Mouse (Mus musculus) limb, embryonic 15.5 days (tissue): ENCODE measurements around the gene Rasip1. TPM values are rescaled to one million over a fixed set of nuclear protein-coding genes. Genes with fewer than 3 reads are reported as not detected.
A peak's percentile ranks its signal among the peaks of the same experiment; 100 is the strongest.
"Not testable (repeated sequence)": the region's sequence is repeated elsewhere in the genome, so short reads cannot be mapped to it uniquely, and the experiment has no call there.

ENCODE experiments used
- ATAC-seq: fragments of 200-750 bp; cut with Nextera tagmentation; 2 replicates; pipeline ENCODE4 v1.8.0; 2017; ENCODE audit warnings: low read depth, moderate TSS enrichment; ENCODE audit not compliant: insufficient number of reproducible peaks, low FRiP score, low TSS enrichment
- H3K27ac ChIP-seq: fragments of 300-500 bp; sonication (generic); 2 replicates; pipeline ENCODE4 v1.5.1; 2015; ENCODE audit warnings: moderate library complexity, mild to moderate bottlenecking, inconsistent platforms
- H3K27me3 ChIP-seq: fragments of 300-500 bp; sonication (generic); 2 replicates; pipeline ENCODE4 v1.6.1; 2015; ENCODE audit warnings: inconsistent platforms
- H3K36me3 ChIP-seq: fragments of 300-500 bp; sonication (generic); 2 replicates; pipeline ENCODE4 v1.6.1; 2015; ENCODE audit warnings: inconsistent platforms
- H3K4me1 ChIP-seq: fragments of 300-500 bp; sonication (generic); 2 replicates; pipeline ENCODE4 v1.6.1; 2015; ENCODE audit warnings: inconsistent platforms
- H3K4me2 ChIP-seq: fragments of 300-500 bp; sonication (generic); 2 replicates; pipeline ENCODE4 v1.6.1; 2015; ENCODE audit warnings: mild to moderate bottlenecking, inconsistent platforms
- H3K4me3 ChIP-seq: fragments of 300-500 bp; sonication (generic); 2 replicates; pipeline ENCODE4 v1.5.1; 2015; ENCODE audit warnings: mild to moderate bottlenecking, inconsistent platforms
- H3K9ac ChIP-seq: fragments of 300-500 bp; sonication (generic); 2 replicates; pipeline ENCODE4 v1.6.1; 2015; ENCODE audit warnings: inconsistent platforms
- H3K9me3 ChIP-seq: fragments of 300-500 bp; sonication (generic); 2 replicates; pipeline ENCODE4 v1.6.1; 2016; ENCODE audit warnings: inconsistent platforms
- WGBS: fragments of 180-500 bp; shearing (Covaris S2); methylation state at CpG from one replicate; pipeline ENCODE4 v1.1.7; 2015; 5-methylcytosine and 5-hydroxymethylcytosine counted together
- polyA plus RNA-seq: library from polyadenylated mRNA; unstranded; fragments of >200 nt; fragmentation: Nextera tagmentation; extraction: Ambion mirVana; gene quantifications from 2 replicates; pipeline ENCODE4 v1.2.1, GENCODE M21; 2015

Gene Rasip1
- polyA plus RNA-seq, 1 experiment from 2014 or later, result 12.0 TPM

GRCm38 (mm10) chr7:45650484-45650883 lies 23.2 kb downstream of the Rasip1 start:
- H3K4me2 ChIP-seq, H3K9ac ChIP-seq, H3K4me1 ChIP-seq, H3K36me3 ChIP-seq, H3K27ac ChIP-seq, H3K9me3 ChIP-seq, H3K27me3 ChIP-seq, ATAC-seq, H3K4me3 ChIP-seq: not testable (repeated sequence)
- 93% methylated on average over 20 of the region's 20 CpGs for WGBS

DNA sequence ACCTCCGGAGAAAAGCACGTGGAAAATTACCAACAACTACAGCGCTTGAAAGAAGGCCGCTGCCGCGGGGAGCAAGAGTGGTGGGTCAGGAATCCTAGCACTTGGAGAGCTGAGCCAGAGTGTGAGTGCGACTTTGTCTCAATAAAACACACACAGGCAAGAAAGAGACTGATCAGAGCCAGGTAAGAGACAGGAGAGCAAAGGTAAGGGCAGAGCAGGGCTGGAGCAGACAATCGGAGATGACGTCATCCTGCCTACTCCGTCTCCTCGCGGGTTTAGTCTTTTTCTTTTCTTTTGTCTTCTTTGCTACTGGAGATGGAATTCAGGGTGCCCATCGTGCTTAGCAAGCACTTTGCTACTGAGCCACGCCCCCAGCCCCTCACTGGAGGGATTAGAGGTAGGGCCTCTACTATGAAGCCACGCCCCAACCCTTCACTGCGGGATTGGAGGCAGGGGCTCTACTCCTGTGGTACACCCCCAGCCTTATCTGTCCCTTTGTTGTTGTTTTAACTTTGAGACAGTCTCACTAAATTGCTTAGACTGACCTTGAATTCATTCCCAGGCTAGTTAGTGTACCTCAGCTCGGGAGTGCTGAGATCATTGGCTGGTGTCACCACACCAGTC lies 27.2 kb downstream of the Rasip1 start:
- H3K9ac ChIP-seq, result no peak overlapping the region
- peak overlapping the region; percentile 15; the same call in 1 of the 2 replicates for H3K4me2 ChIP-seq
- no peak for ATAC-seq

GRCm38 (mm10) chr7:45660746-45661478 lies 33.6 kb downstream of the Rasip1 start:
- Histone ChIP-seq H3K4me2 (no peak overlapping the region), H3K4me1 (peaks cover 12% of the 10 kb centered on the region), H3K4me3 (no peak overlapping the region), H3K9ac (no peak overlapping the region), H3K9me3 (no peaks in the 10 kb centered on the region), H3K36me3 (no peaks in the 10 kb centered on the region), H3K27ac (0 out of 2 replicates have a peak overlapping the region, but pooled peaks have one; percentile 0), H3K27me3 (no peaks in the 10 kb centered on the region)
- ATAC-seq, result no peak
- WGBS, result 71% methylated on average over 11 of the region's 11 CpGs

More for the DNA sequence above, 27.2 kb downstream of the Rasip1 start:
- Histone ChIP-seq H3K9me3 (no peaks in the 10 kb centered on the region), H3K27me3 (no peaks in the 10 kb centered on the region), H3K4me3 (no peak overlapping the region), H3K36me3 (no peaks in the 10 kb centered on the region), H3K4me1 (peaks cover 12% of the 10 kb centered on the region), H3K27ac (peak overlapping the region; percentile 35)
- 34% methylated on average over 17 of the region's 17 CpGs for WGBS

GRCm38 (mm10) chr7:45661702-45662101 lies 34.4 kb downstream of the Rasip1 start:
- not testable (repeated sequence) for H3K9ac ChIP-seq, H3K9me3 ChIP-seq, H3K36me3 ChIP-seq, H3K4me1 ChIP-seq, H3K4me3 ChIP-seq, H3K27ac ChIP-seq, ATAC-seq, H3K27me3 ChIP-seq, H3K4me2 ChIP-seq
- WGBS, result 91% methylated on average over 6 of the region's 6 CpGs

DNA sequence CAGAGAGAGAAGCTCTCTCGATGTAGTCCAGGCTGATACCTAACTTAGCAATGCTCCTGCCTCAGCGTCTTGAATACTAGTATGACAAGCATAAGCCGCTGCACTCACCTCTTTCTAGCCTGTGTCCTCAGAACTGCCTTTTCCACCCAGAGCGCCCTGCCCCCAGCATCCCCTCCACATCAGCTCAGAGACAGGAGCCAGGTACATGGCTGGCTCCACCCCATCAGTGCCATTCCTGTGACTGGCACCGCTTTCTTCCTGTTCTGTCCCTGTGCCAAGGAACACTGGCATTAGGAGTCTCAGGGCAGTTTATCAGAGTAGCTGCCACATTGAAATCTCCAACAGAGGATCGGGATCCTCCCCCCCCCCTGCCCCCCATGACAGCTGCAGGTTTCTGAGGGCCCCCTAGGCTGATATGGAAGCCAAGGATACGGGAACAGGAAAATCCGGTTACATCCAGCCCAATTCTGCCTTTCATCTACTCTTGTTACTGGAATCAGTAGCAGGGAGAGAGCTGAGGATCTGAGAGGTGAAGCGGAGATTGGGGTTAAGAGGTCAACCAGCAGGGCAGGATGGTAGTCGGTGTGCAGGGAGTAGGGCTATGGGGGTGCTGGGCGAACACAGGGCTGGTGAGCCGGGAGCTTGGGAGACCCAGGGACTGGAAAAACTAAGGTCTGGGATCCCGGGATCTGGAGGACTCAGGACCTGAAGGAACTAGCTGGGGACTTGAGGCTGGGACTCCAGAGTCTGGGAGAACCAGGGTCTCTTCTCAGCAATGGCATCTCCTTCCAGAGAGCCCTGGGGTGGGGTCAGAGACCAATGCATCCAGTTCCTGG lies 38.2 kb downstream of the Rasip1 start:
- no peak overlapping the region for H3K4me3 ChIP-seq
- ATAC-seq, result no peak
- 41% methylated on average over 13 of the region's 13 CpGs for WGBS
- H3K36me3 ChIP-seq, result no peaks in the 10 kb centered on the region
- no peaks in the 10 kb centered on the region for H3K27me3 ChIP-seq
- peaks cover 7% of the 10 kb centered on the region; the same call in 1 of the 2 replicates for H3K4me1 ChIP-seq
- H3K9me3 ChIP-seq, result no peaks in the 10 kb centered on the region
- no peak overlapping the region for H3K4me2 ChIP-seq
- H3K27ac ChIP-seq, result peak overlapping the region; percentile 48; the same call in 1 of the 2 replicates
- no peak overlapping the region for H3K9ac ChIP-seq

DNA sequence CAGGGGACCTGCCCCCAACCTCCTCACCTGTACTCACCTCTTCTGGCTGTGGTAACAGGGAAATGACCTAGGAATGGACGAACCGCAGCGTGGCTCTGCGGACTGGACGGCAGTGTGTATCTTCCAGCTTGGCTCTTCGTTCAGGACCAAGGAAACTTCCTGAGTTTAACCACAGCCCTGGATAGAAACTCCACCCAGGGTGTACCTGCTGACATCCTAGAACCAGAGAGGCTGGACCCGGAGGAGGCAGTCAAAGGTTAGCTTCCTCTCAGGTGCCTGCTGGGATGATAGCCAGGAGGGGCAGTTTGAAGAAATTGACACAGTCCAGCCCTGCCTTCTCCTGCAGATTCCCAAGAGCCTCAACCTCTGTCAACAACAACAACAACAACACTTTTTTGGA lies 38.9 kb downstream of the Rasip1 start, which contains the start of gene Fut2:
Gene Fut2 (minus strand): TSS at position 234 of the 400 bp plus-strand sequence.
- no peak within 1 kb of the TSS for H3K4me3 ChIP-seq
- peak within 1 kb of the TSS; percentile 48; the same call in 1 of the 2 replicates for H3K27ac ChIP-seq
- H3K9ac ChIP-seq, result no peak within 1 kb of the TSS
- no peaks in the 10 kb centered on the region for H3K9me3 ChIP-seq
- H3K4me1 ChIP-seq, result peaks cover 7% of the 10 kb centered on the region; the same call in 1 of the 2 replicates
- no peak for ATAC-seq
- H3K36me3 ChIP-seq, result no peaks in the 10 kb centered on the region
- no peak within 1 kb of the TSS for H3K4me2 ChIP-seq
- H3K27me3 ChIP-seq, result no peaks in the 10 kb centered on the region
- WGBS, result 82% methylated on average over 7 of the region's 7 CpGs

DNA sequence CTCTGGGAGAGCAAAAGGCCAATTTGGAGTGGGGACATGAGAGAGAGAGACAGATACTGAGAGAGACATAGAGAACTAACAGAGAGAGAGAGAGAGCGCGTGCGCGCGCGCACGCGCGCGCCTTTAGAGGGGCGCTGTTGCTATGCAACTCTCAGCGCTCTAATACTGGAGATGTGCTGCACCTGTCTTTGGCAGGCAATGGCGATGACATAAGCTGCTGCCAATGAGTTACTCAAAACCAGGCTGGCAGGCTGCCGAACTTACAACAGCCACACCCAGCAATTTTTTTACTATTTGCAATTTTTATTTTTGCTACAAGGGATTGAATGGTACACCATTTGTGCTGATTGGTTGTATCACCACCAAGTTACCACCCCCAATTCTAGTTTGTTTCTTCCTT lies 40.5 kb downstream of the Rasip1 start:
- H3K4me3 ChIP-seq, result no peak overlapping the region
- no peaks in the 10 kb centered on the region for H3K9me3 ChIP-seq
- H3K36me3 ChIP-seq, result no peaks in the 10 kb centered on the region
- ATAC-seq, result no peak
- 65% methylated on average over 14 of the region's 14 CpGs for WGBS
- no peak overlapping the region for H3K9ac ChIP-seq
- H3K27ac ChIP-seq, result no peak overlapping the region
- H3K4me2 ChIP-seq, result no peak overlapping the region
- H3K4me1 ChIP-seq, result peaks cover 7% of the 10 kb centered on the region; the same call in 1 of the 2 replicates
- H3K27me3 ChIP-seq, result no peaks in the 10 kb centered on the region

DNA sequence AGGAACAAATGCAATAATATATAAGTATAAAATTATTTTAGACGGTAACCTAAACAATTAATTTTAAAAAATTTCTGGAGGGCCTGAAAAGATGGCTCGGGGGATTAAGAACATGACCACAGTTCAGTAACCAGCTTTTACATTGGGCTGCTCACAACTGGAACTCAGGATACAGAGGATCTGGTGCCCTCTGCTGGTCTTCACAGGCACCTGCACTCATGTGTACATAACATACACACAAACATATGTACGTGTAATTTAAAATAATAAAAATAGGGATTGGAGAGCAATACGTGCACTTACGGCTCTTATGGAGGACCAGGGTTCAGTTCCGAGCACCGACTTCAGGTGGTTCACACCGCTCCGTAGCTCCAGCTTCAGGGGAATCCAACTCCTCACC lies 41.6 kb downstream of the Rasip1 start:
- WGBS, result 95% methylated on average over 9 of the region's 9 CpGs
- H3K36me3 ChIP-seq, result no peaks in the 10 kb centered on the region
- H3K27me3 ChIP-seq, result no peaks in the 10 kb centered on the region
- no peaks in the 10 kb centered on the region for H3K9me3 ChIP-seq
- no peak overlapping the region for H3K9ac ChIP-seq
- no peak for ATAC-seq
- H3K4me2 ChIP-seq, result no peak overlapping the region
- H3K4me1 ChIP-seq, result peaks cover 7% of the 10 kb centered on the region; the same call in 1 of the 2 replicates
- no peak overlapping the region for H3K27ac ChIP-seq
- no peak overlapping the region for H3K4me3 ChIP-seq

DNA sequence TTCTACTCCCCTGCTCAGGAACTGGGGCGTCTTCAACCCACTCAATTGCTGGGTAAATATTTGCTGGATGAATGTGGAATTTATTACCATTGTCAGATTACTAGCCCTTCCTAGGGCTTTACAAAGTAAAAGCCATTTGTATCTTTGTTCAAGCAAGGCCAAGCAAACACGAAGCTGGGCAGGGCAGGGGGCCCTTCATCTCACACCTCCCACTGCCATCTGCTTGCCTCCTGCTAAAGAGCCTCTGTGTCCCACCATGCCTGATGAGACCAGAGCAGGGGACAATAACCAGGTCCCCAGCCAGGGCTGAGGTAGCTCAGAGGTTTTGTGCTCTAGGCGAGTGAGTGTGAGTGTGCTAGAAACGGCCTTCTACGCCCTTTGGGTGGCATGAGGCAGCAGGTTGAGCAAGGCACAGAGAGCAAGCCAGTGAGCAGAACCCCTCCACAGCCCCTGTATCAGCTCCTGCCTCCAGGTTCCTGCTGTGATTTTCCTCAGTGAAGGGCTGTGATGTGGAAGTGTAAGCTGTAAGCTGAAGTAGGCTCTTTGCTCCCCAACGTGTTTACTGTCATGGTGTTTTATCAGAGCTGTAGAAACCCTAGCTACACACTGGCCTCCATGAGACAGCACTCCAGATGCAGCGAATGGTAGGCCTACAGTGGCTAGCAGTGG lies 50.5 kb downstream of the Rasip1 start:
- no peaks in the 10 kb centered on the region for H3K9me3 ChIP-seq
- H3K9ac ChIP-seq, result no peak overlapping the region
- no peak for ATAC-seq
- H3K4me1 ChIP-seq, result peaks cover 3% of the 10 kb centered on the region
- no peaks in the 10 kb centered on the region for H3K36me3 ChIP-seq
- H3K27ac ChIP-seq, result no peak overlapping the region
- H3K27me3 ChIP-seq, result no peaks in the 10 kb centered on the region
- H3K4me2 ChIP-seq, result no peak overlapping the region
- no peak overlapping the region for H3K4me3 ChIP-seq
- WGBS, result 72% methylated on average over 7 of the region's 7 CpGs

DNA sequence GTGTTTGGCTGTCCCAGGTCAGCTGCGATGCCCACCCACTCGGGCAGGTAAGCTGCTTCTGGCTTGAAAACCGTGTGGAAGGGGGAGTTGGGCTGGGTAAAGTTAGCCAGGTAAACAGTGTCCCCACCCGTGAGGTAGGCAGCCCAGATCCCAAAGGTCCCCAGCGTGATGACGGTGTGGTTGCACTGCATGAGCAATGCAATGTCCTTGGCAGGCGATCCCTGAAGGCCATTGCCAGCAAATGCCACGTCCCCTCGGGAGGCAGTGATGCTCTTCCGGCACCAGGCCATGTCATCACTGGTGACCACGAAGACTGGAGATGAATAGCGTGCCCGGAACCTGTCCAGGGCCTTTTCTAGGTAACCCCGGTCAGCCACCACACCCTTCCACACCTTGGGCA lies 51.2 kb downstream of the Rasip1 start:
- Histone ChIP-seq H3K27me3 (no peaks in the 10 kb centered on the region), H3K4me2 (no peak overlapping the region), H3K9me3 (no peaks in the 10 kb centered on the region), H3K9ac (no peak overlapping the region), H3K4me3 (no peak overlapping the region), H3K4me1 (peaks cover 3% of the 10 kb centered on the region), H3K36me3 (no peaks in the 10 kb centered on the region), H3K27ac (no peak overlapping the region)
- ATAC-seq, result no peak
- 88% methylated on average over 14 of the region's 14 CpGs for WGBS

GRCm38 (mm10) chr7:45679966-45680621 lies 52.8 kb downstream of the Rasip1 start:
- no peak overlapping the region for H3K27ac ChIP-seq
- H3K9me3 ChIP-seq, result no peaks in the 10 kb centered on the region
- no peak overlapping the region for H3K4me3 ChIP-seq
- WGBS, result 74% methylated on average over 14 of the region's 14 CpGs
- H3K4me2 ChIP-seq, result no peak overlapping the region
- no peaks in the 10 kb centered on the region for H3K36me3 ChIP-seq
- H3K9ac ChIP-seq, result no peak overlapping the region
- no peak for ATAC-seq
- peaks cover 9% of the 10 kb centered on the region for H3K4me1 ChIP-seq
- H3K27me3 ChIP-seq, result no peaks in the 10 kb centered on the region
